Mouse (Mus musculus): Measurements from ENCODE around the gene Clip2. TPM values are rescaled to one million over a fixed set of nuclear protein-coding genes. Genes with fewer than 3 reads are reported as not detected.
A peak's percentile ranks its signal among the peaks of the same experiment; 100 is the strongest.

The Clip2 gene
- polyA plus RNA-seq, 1 experiment, result 59.1 TPM

GRCm38 (mm10) chr5:134462731-134463130 is 89.5 kb downstream of the Clip2 start:
- WGBS, result 81% methylated on average over 8 of the region's 8 CpGs
- TF ChIP-seq POLR2A (IDR thresholded peaks at IDR 0.05; ENCODE audit: borderline replicate concordance, insufficient read depth, low read length), result no peak
- Histone ChIP-seq H3K4me1 (ENCODE audit: control insufficient read depth, insufficient read depth, low read length) (no peaks in the 10 kb centered on the region), H3K4me3 (replicated peaks; ENCODE audit: insufficient read depth, low read depth, low read length) (no peak overlapping the region), H3K27ac (ENCODE audit: insufficient read depth, low read length) (no peak overlapping the region), H3K27me3 (ENCODE audit: control insufficient read depth, insufficient read depth, low read length) (no peaks in the 10 kb centered on the region)
- no peak for DNase-seq

- H3K27me3 ChIP-seq (ENCODE audit: control insufficient read depth, insufficient read depth, low read length), result no peaks in the 10 kb centered on the region
- TF ChIP-seq POLR2A (IDR thresholded peaks at IDR 0.05; ENCODE audit: borderline replicate concordance, insufficient read depth, low read length) (no peak), CTCF (IDR thresholded peaks at IDR 0.05; ENCODE audit: borderline replicate concordance, insufficient read depth, low read depth, low read length) (no peak)
- DNase-seq, result no peak
- H3K4me3 ChIP-seq (replicated peaks; ENCODE audit: insufficient read depth, low read depth, low read length), result no peak overlapping the region
- no peaks in the 10 kb centered on the region for H3K4me1 ChIP-seq (ENCODE audit: control insufficient read depth, insufficient read depth, low read length)
- no peak overlapping the region for H3K27ac ChIP-seq (ENCODE audit: insufficient read depth, low read length)
- WGBS, result 88% methylated on average over 2 of the region's 2 CpGs
Observed at GRCm38 (mm10) chr5:134462316-134462715, 89.9 kb downstream of the Clip2 start.

- H3K27ac ChIP-seq (ENCODE audit: insufficient read depth, low read length), result no peak overlapping the region
- WGBS, result 97% methylated on average over 4 of the region's 4 CpGs
- H3K27me3 ChIP-seq (ENCODE audit: control insufficient read depth, insufficient read depth, low read length), result no peaks in the 10 kb centered on the region
- H3K4me1 ChIP-seq (ENCODE audit: control insufficient read depth, insufficient read depth, low read length), result no peaks in the 10 kb centered on the region
- H3K4me3 ChIP-seq (replicated peaks; ENCODE audit: insufficient read depth, low read depth, low read length), result no peak overlapping the region
- DNase-seq, result no peak
- TF ChIP-seq POLR2A (IDR thresholded peaks at IDR 0.05; ENCODE audit: borderline replicate concordance, insufficient read depth, low read length) (no peak), CTCF (IDR thresholded peaks at IDR 0.05; ENCODE audit: borderline replicate concordance, insufficient read depth, low read depth, low read length) (no peak)
Observed at GRCm38 (mm10) chr5:134460546-134460945, 91.7 kb downstream of the Clip2 start.

GRCm38 (mm10) chr5:134459096-134459495 is 93.1 kb downstream of the Clip2 start:
- Histone ChIP-seq H3K27me3 (ENCODE audit: control insufficient read depth, insufficient read depth, low read length) (no peaks in the 10 kb centered on the region), H3K4me3 (replicated peaks; ENCODE audit: insufficient read depth, low read depth, low read length) (no peak overlapping the region), H3K27ac (ENCODE audit: insufficient read depth, low read length) (no peak overlapping the region), H3K4me1 (ENCODE audit: control insufficient read depth, insufficient read depth, low read length) (peaks cover 3% of the 10 kb centered on the region; the same call in 1 of the 2 replicates)
- 91% methylated on average over 7 of the region's 7 CpGs for WGBS
- no peak for TF ChIP-seq POLR2A (IDR thresholded peaks at IDR 0.05; ENCODE audit: borderline replicate concordance, insufficient read depth, low read length)
- no peak for TF ChIP-seq CTCF (IDR thresholded peaks at IDR 0.05; ENCODE audit: borderline replicate concordance, insufficient read depth, low read depth, low read length)
- no peak for DNase-seq

GRCm38 (mm10) chr5:134458416-134458815 is 93.8 kb downstream of the Clip2 start:
- Histone ChIP-seq H3K27me3 (ENCODE audit: control insufficient read depth, insufficient read depth, low read length) (no peaks in the 10 kb centered on the region), H3K4me3 (replicated peaks; ENCODE audit: insufficient read depth, low read depth, low read length) (no peak overlapping the region), H3K27ac (ENCODE audit: insufficient read depth, low read length) (no peak overlapping the region), H3K4me1 (ENCODE audit: control insufficient read depth, insufficient read depth, low read length) (peaks cover 4% of the 10 kb centered on the region; the same call in 1 of the 2 replicates)
- TF ChIP-seq POLR2A (IDR thresholded peaks at IDR 0.05; ENCODE audit: borderline replicate concordance, insufficient read depth, low read length) (no peak), CTCF (IDR thresholded peaks at IDR 0.05; ENCODE audit: borderline replicate concordance, insufficient read depth, low read depth, low read length) (no peak)
- DNase-seq, result no peak
- 70% methylated on average over 3 of the region's 3 CpGs for WGBS

- 85% methylated on average over 2 of the region's 2 CpGs for WGBS
- no peak for DNase-seq
- no peak overlapping the region for H3K4me3 ChIP-seq (replicated peaks; ENCODE audit: insufficient read depth, low read depth, low read length)
- TF ChIP-seq CTCF (IDR thresholded peaks at IDR 0.05; ENCODE audit: borderline replicate concordance, insufficient read depth, low read depth, low read length), result no peak
- no peak for TF ChIP-seq POLR2A (IDR thresholded peaks at IDR 0.05; ENCODE audit: borderline replicate concordance, insufficient read depth, low read length)
- H3K27ac ChIP-seq (ENCODE audit: insufficient read depth, low read length), result no peak overlapping the region
- no peaks in the 10 kb centered on the region for H3K27me3 ChIP-seq (ENCODE audit: control insufficient read depth, insufficient read depth, low read length)
- peaks cover 4% of the 10 kb centered on the region for H3K4me1 ChIP-seq (ENCODE audit: control insufficient read depth, insufficient read depth, low read length)
Observed at GRCm38 (mm10) chr5:134457371-134457770, 94.9 kb downstream of the Clip2 start.

- no peak for TF ChIP-seq CTCF (IDR thresholded peaks at IDR 0.05; ENCODE audit: borderline replicate concordance, insufficient read depth, low read depth, low read length)
- TF ChIP-seq POLR2A (IDR thresholded peaks at IDR 0.05; ENCODE audit: borderline replicate concordance, insufficient read depth, low read length), result no peak
- Histone ChIP-seq H3K4me1 (ENCODE audit: control insufficient read depth, insufficient read depth, low read length) (peaks cover 4% of the 10 kb centered on the region), H3K27me3 (ENCODE audit: control insufficient read depth, insufficient read depth, low read length) (no peaks in the 10 kb centered on the region), H3K27ac (ENCODE audit: insufficient read depth, low read length) (peak within 1 kb of the TSS; percentile 70; the same call in 1 of the 2 replicates), H3K4me3 (replicated peaks; ENCODE audit: insufficient read depth, low read depth, low read length) (peak within 1 kb of the TSS; percentile 81)
- DNase-seq, result peak; percentile 81
- WGBS, result under 1% methylated on average over 44 of the region's 44 CpGs
Observed at GRCm38 (mm10) chr5:134456503-134456962, 95.7 kb downstream of the Clip2 start, which contains the start of gene Gtf2ird1. Gtf2ird1 (minus strand) TSS chr5:134456716.

GRCm38 (mm10) chr5:134455914-134456423 is 96.3 kb downstream of the Clip2 start:
- no peak for TF ChIP-seq POLR2A (IDR thresholded peaks at IDR 0.05; ENCODE audit: borderline replicate concordance, insufficient read depth, low read length)
- TF ChIP-seq CTCF (IDR thresholded peaks at IDR 0.05; ENCODE audit: borderline replicate concordance, insufficient read depth, low read depth, low read length), result no peak
- under 1% methylated on average over 17 of the region's 17 CpGs for WGBS
- peak; percentile 57 to 64 for DNase-seq

More at GRCm38 (mm10) chr5:134455914-134456423, 96.3 kb downstream of the Clip2 start:
- H3K27ac ChIP-seq (ENCODE audit: insufficient read depth, low read length), result 0 out of 2 replicates have a peak overlapping the region, but pooled peaks have one; percentile 2
- peaks cover 4% of the 10 kb centered on the region for H3K4me1 ChIP-seq (ENCODE audit: control insufficient read depth, insufficient read depth, low read length)
- H3K4me3 ChIP-seq (replicated peaks; ENCODE audit: insufficient read depth, low read depth, low read length), result peak overlapping the region; percentile 81
- no peaks in the 10 kb centered on the region for H3K27me3 ChIP-seq (ENCODE audit: control insufficient read depth, insufficient read depth, low read length)
